31 mouse cellular contexts compared by ENCODE assay signal in the genomic region with DNA sequence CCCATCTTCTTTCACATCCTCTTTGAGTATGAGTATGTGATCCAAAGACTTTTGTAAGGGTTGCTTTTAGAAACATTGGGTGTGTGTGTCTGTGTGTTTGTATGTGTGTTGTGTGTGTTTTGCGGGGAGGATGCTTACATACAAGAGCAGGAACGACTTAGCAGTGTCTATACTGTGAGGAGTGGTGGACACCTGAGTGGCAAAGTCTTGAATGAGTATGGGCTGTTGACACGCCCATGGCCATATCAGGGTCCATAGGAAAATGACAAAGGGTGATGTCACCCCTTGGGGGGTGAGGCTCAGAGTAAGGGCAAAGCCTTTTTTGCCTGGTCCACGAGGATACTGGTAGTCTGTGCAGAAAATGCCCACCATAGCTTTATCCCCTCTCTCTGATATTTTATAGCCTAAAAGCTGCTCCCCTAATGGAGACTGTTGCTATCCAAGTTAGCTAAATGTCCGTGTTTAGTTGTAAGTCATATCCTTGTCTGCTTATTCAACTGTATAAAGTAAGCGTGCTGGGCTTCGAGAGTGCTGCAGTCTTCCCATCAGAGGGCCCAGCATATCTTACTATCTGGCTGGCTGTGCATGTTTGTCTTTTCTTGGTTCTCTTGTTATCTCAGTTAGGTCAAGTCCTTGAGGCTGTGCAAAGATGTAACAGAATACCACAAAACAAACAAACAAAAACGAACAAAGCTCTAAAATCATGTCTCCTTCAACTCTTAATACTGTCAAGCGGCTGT.
DNase-seq lines count a peak whose midpoint lies in the region; ATAC-seq and TF ChIP-seq lines count a peak whose summit lies in the region.
"Had no signal": no experiment of that assay in that cellular context is flagged by ENCODE, and none has a peak within 500 bp of the region (broad histone marks: within the 10 kb centered on the region; RNA-seq: fewer than 3 reads in every experiment).

No protein-coding gene starts in this region.

- peaks cover 21% of the 10 kb centered on the region for H3K4me1 ChIP-seq in liver, embryonic 11.5 days (replicated peaks; ENCODE audit: control insufficient read depth, insufficient read depth, low read length)
- peaks cover 19% of the 10 kb centered on the region for H3K4me1 ChIP-seq in liver, postnatal 0 days (ENCODE audit: insufficient read depth)
- peaks cover 72% of the 10 kb centered on the region for H3K4me1 ChIP-seq in G1E (ENCODE audit: insufficient read depth, low read depth, low read length)
- H3K4me1 ChIP-seq in liver, embryonic 16.5 days (ENCODE audit: control insufficient read depth, low read depth, low read length), result peaks cover 44% of the 10 kb centered on the region
- H3K4me1 ChIP-seq: embryonic facial prominence, embryonic 10.5 days; embryonic facial prominence, embryonic 15.5 days; limb, embryonic 13.5 days; midbrain, embryonic 12.5 days had no signal

- intact Hi-C loops in gastrocnemius, postnatal 36 days (cut with DNase I), result no loop called here

- no peak for DNase-seq in liver, embryonic 11.5 days (ENCODE audit: low spot score)
- DNase-seq in liver, postnatal 0 days, result no peak
- DNase-seq in G1E (ENCODE audit: low spot score), result no peak
- DNase-seq in right cerebral cortex, postnatal 14 days, result no peak
- DNase-seq in gastrocnemius, postnatal 36 days, result no peak
- no peak for DNase-seq in kidney, postnatal 10 days
- DNase-seq: adrenal gland, postnatal 25 days; cerebellum, adult 18-20 months; cerebellum, postnatal 14 days; gastrocnemius, postnatal 25 days; heart, postnatal 36 days; kidney, adult 11 months; kidney, postnatal 36 days; lung, adult 2 months; lung, postnatal 10 days; spleen, adult 18-20 months; thymus, adult 2 months; thymus, postnatal 4 days had no signal

- H3K27me3 ChIP-seq in liver, embryonic 11.5 days (replicated peaks; ENCODE audit: control insufficient read depth, insufficient read depth, low read length), result no peaks in the 10 kb centered on the region
- no peaks in the 10 kb centered on the region for H3K27me3 ChIP-seq in liver, postnatal 0 days (ENCODE audit: insufficient read depth, low read length)
- H3K27me3 ChIP-seq in G1E (ENCODE audit: insufficient read depth, low read length), result no peaks in the 10 kb centered on the region
- no peaks in the 10 kb centered on the region for H3K27me3 ChIP-seq in liver, embryonic 16.5 days (ENCODE audit: control insufficient read depth, insufficient read depth, low read depth, low read length)
- H3K27me3 ChIP-seq: embryonic facial prominence, embryonic 15.5 days; heart, embryonic 15.5 days; hindbrain, embryonic 13.5 days; limb, embryonic 13.5 days; midbrain, embryonic 12.5 days had no signal

- TF ChIP-seq EP300 in liver, postnatal 0 days (IDR thresholded peaks at IDR 0.05; ENCODE audit: low read depth), result no peak

- H3K4me2 ChIP-seq in liver, embryonic 11.5 days, result no peak overlapping the region
- no peak overlapping the region for H3K4me2 ChIP-seq in liver, postnatal 0 days (ENCODE audit: low read depth, low read length)
- no peak overlapping the region for H3K4me2 ChIP-seq in liver, embryonic 16.5 days (ENCODE audit: low read depth, low read length)
- H3K4me2 ChIP-seq: embryonic facial prominence, embryonic 15.5 days; heart, embryonic 15.5 days; hindbrain, embryonic 13.5 days; limb, embryonic 13.5 days; midbrain, embryonic 12.5 days had no signal

- H3K36me3 ChIP-seq in liver, embryonic 11.5 days (ENCODE audit: control insufficient read depth, insufficient read depth, low read length), result peaks cover under 1% of the 10 kb centered on the region; the same call in 1 of the 2 replicates
- peaks cover 69% of the 10 kb centered on the region for H3K36me3 ChIP-seq in liver, postnatal 0 days (replicated peaks; ENCODE audit: insufficient read depth, low read length)
- peaks cover 77% of the 10 kb centered on the region for H3K36me3 ChIP-seq in G1E (replicated peaks)
- peaks cover 43% of the 10 kb centered on the region for H3K36me3 ChIP-seq in liver, embryonic 16.5 days (ENCODE audit: control insufficient read depth, insufficient read depth)
- H3K36me3 ChIP-seq: embryonic facial prominence, embryonic 10.5 days; embryonic facial prominence, embryonic 15.5 days; heart, embryonic 10.5 days; heart, embryonic 15.5 days; hindbrain, embryonic 13.5 days; limb, embryonic 13.5 days; midbrain, embryonic 12.5 days had no signal

- 76% methylated on average over 9 of the region's 9 CpGs for WGBS in liver, embryonic 11.5 days
- 62% methylated on average over 9 of the region's 9 CpGs for WGBS in liver, postnatal 0 days (ENCODE audit: insufficient replicate concordance)
- 59% methylated on average over 9 of the region's 9 CpGs for WGBS in liver, embryonic 16.5 days (ENCODE audit: insufficient replicate concordance)

- no peak overlapping the region for H3K27ac ChIP-seq in liver, embryonic 11.5 days (ENCODE audit: low read depth, low read length)
- H3K27ac ChIP-seq in liver, postnatal 0 days (ENCODE audit: low read depth), result no peak overlapping the region
- no peak overlapping the region for H3K27ac ChIP-seq in liver, embryonic 16.5 days (ENCODE audit: low read length)
- H3K27ac ChIP-seq: embryonic facial prominence, embryonic 10.5 days; embryonic facial prominence, embryonic 15.5 days; heart, embryonic 10.5 days; heart, embryonic 15.5 days; hindbrain, embryonic 13.5 days; layer of hippocampus, adult 2 months; limb, embryonic 13.5 days; macrophage; midbrain, embryonic 12.5 days had no signal

- H3K9ac ChIP-seq in liver, embryonic 11.5 days (ENCODE audit: low read depth, low read length), result no peak overlapping the region
- no peak overlapping the region for H3K9ac ChIP-seq in liver, postnatal 0 days (replicated peaks)
- H3K9ac ChIP-seq in liver, embryonic 16.5 days (ENCODE audit: low read depth, low read length), result no peak overlapping the region
- H3K9ac ChIP-seq: embryonic facial prominence, embryonic 15.5 days; heart, embryonic 15.5 days; hindbrain, embryonic 13.5 days; limb, embryonic 13.5 days; midbrain, embryonic 12.5 days had no signal

- H3K4me3 ChIP-seq in liver, embryonic 11.5 days (ENCODE audit: low read depth, low read length), result no peak overlapping the region
- no peak overlapping the region for H3K4me3 ChIP-seq in liver, postnatal 0 days (ENCODE audit: low read depth, low read length)
- no peak overlapping the region for H3K4me3 ChIP-seq in G1E (ENCODE audit: low read depth, low read length)
- H3K4me3 ChIP-seq in liver, embryonic 16.5 days (ENCODE audit: low read depth, low read length), result no peak overlapping the region
- H3K4me3 ChIP-seq: embryonic facial prominence, embryonic 10.5 days; embryonic facial prominence, embryonic 15.5 days; heart, embryonic 10.5 days; heart, embryonic 15.5 days; hindbrain, embryonic 13.5 days; layer of hippocampus, adult 2 months; limb, embryonic 13.5 days; midbrain, embryonic 12.5 days had no signal

- peak; percentile 21; the same call in 1 of the 2 replicates for ATAC-seq in liver, embryonic 11.5 days (replicated peaks; ENCODE audit: low FRiP score)
- no peak for ATAC-seq in liver, postnatal 0 days
- peak; percentile 12; the same call in 1 of the 2 replicates for ATAC-seq in G1E (ENCODE audit: extremely low read depth, insufficient number of reproducible peaks, low FRiP score, poor library complexity, severe bottlenecking)
- peak; percentile 36; the same call in 1 of the 2 replicates for ATAC-seq in erythroid progenitor cell, adult 5-6 weeks (replicated peaks; ENCODE audit: low FRiP score, poor library complexity, severe bottlenecking)
- ATAC-seq in liver, embryonic 16.5 days (ENCODE audit: low read depth), result 0 out of 2 replicates have a peak, but pooled peaks have one; percentile 17
- ATAC-seq: CD4-positive, CD25-positive, alpha-beta regulatory T cell, adult 4 months; forebrain, embryonic 14.5 days had no signal

- H3K9me3 ChIP-seq in liver, embryonic 11.5 days (ENCODE audit: control insufficient read depth, low read length), result no peaks in the 10 kb centered on the region
- H3K9me3 ChIP-seq in liver, postnatal 0 days (ENCODE audit: low read length), result no peaks in the 10 kb centered on the region
- H3K9me3 ChIP-seq in G1E (replicated peaks), result no peaks in the 10 kb centered on the region
- H3K9me3 ChIP-seq in liver, embryonic 16.5 days (replicated peaks; ENCODE audit: control insufficient read depth, low read length), result no peaks in the 10 kb centered on the region
- H3K9me3 ChIP-seq: embryonic facial prominence, embryonic 10.5 days; embryonic facial prominence, embryonic 15.5 days; heart, embryonic 10.5 days; heart, embryonic 15.5 days; hindbrain, embryonic 13.5 days; limb, embryonic 13.5 days; midbrain, embryonic 12.5 days had no signal

- TF ChIP-seq CTCF in liver, postnatal 0 days (IDR thresholded peaks at IDR 0.05; ENCODE audit: low read depth), result no peak
- TF ChIP-seq CTCF in G1E (IDR thresholded peaks at IDR 0.05; ENCODE audit: low read depth, low read length), result no peak
